Mouse (Mus musculus): ENCODE results near the gene Pfkl. TPM values are rescaled to one million over a fixed set of nuclear protein-coding genes. Genes with fewer than 3 reads are reported as not detected.
"Not testable (repeated sequence)": the region's sequence is repeated elsewhere in the genome, so short reads cannot be mapped to it uniquely, and the experiment has no call there.

Gene Pfkl
- polyA plus RNA-seq, 1 experiment from 2014 or later: 161 TPM

DNA sequence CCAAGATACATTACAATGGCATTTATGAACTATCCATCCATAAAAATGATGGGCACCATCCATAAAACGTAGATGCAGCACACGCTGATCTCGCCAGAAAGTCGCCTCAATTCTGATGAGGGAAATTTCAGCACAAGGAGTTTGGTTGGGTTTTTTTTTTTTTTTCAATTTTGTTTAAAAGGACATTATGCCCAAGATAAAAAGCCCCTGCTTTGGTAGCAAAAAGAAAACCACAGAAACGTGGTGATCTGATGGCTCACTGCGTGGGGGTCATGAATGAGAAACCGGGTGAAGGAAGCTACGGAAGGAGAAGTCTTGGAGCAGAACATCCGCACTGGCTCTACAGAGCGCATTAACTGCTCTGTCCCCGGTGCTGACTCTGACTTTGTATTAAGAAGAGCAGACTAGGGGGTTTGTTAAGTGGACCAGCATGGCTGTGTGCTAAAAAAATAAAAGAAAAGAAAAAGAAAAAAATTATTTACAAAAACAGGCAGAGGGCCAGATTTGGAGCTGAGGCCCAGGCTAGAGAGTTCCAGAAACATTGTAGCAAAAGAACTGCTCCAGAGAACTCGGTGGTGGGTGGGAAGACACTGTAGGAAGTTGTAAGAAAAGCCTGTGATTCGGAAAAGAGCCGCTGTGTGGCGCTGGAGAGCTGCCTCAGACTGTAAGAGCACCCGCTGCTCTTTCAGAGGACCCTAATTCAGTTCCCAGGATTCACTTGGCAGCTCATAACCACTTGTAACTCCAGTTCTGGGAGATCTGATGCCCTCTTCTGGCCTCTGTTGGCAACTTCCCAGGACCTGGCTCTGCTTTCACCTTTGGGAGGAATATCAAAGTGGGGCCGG, 38.0 kb downstream of the Pfkl start:
- no peaks in the 10 kb centered on the region for H3K9me3 ChIP-seq (ENCODE audit: control insufficient read depth, low read depth, low read length)
- WGBS: 59% methylated on average over 17 of the region's 17 CpGs
- H3K4me3 ChIP-seq (ENCODE audit: low read depth, low read length): no peak overlapping the region
- no peak overlapping the region for H3K27ac ChIP-seq (ENCODE audit: low read length)
- 0 out of 2 replicates have a peak, but pooled peaks cover 10% of the 10 kb centered on the region for H3K27me3 ChIP-seq (ENCODE audit: control insufficient read depth, insufficient read depth, low read length)
- no peak for ATAC-seq (ENCODE audit: insufficient number of reproducible peaks, insufficient read depth, low FRiP score, low read depth)
- H3K9ac ChIP-seq (replicated peaks; ENCODE audit: low read depth, low read length): no peak overlapping the region
- peaks cover 12% of the 10 kb centered on the region for H3K4me1 ChIP-seq (ENCODE audit: control insufficient read depth, insufficient read depth, low read length)
- H3K4me2 ChIP-seq (replicated peaks; ENCODE audit: low read depth, low read length): no peak overlapping the region
- H3K36me3 ChIP-seq (ENCODE audit: control insufficient read depth, insufficient read depth, low read length): no peaks in the 10 kb centered on the region

DNA sequence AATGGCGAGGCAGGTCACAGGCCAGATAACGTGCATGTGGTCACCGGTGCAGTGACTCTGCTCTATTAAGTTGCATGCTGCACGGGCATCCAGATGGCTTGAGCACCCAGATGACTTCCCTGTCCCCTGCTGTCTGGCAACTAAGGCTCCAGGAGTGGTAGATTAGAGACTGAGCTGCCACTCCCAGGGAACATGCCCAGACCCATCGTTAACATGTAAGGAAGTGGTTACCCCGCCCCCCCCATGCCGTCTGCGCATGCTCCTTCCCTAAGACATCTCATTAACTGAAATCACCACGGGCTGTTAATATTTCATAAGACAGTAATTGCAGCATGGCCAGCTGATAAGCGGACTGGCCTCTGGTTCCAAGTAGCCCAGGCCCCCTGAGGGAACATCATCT, 38.7 kb downstream of the Pfkl start:
- no peak overlapping the region for H3K9ac ChIP-seq (replicated peaks; ENCODE audit: low read depth, low read length)
- 76% methylated on average over 10 of the region's 10 CpGs for WGBS
- H3K4me2 ChIP-seq (replicated peaks; ENCODE audit: low read depth, low read length): no peak overlapping the region
- no peaks in the 10 kb centered on the region for H3K9me3 ChIP-seq (ENCODE audit: control insufficient read depth, low read depth, low read length)
- no peaks in the 10 kb centered on the region for H3K36me3 ChIP-seq (ENCODE audit: control insufficient read depth, insufficient read depth, low read length)
- no peak overlapping the region for H3K4me3 ChIP-seq (ENCODE audit: low read depth, low read length)
- 0 out of 2 replicates have a peak, but pooled peaks cover 10% of the 10 kb centered on the region for H3K27me3 ChIP-seq (ENCODE audit: control insufficient read depth, insufficient read depth, low read length)
- peaks cover 12% of the 10 kb centered on the region; the same call in 1 of the 2 replicates for H3K4me1 ChIP-seq (ENCODE audit: control insufficient read depth, insufficient read depth, low read length)
- no peak for ATAC-seq (ENCODE audit: insufficient number of reproducible peaks, insufficient read depth, low FRiP score, low read depth)
- H3K27ac ChIP-seq (ENCODE audit: low read length): no peak overlapping the region

DNA sequence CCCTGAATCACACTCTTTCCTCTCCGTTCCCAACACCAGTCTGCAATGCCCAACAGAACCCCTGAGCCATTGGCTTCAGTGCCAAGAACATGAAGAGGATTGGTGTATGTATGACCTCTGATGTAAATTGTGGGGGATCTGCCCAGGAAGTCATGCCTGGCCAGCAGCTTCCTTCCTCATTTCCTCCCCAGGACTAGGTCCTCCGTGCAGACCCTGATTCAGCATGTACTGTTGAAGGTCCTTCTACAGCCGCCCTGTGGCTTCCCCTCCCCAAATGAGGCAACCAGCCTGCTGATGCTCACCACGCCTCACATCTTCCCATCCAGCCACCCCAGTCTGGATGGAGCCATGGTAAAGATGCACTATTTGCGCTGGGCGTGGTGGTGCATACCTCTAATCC, 39.4 kb downstream of the Pfkl start, which contains the start of gene Trpm2:
Trpm2 (minus strand) TSS at position 83 of the 400 bp plus-strand sequence.
- Histone ChIP-seq H3K9ac (replicated peaks; ENCODE audit: low read depth, low read length) (no peak within 1 kb of the TSS), H3K4me3 (ENCODE audit: low read depth, low read length) (peak within 1 kb of the TSS; percentile 21; the same call in 1 of the 2 replicates), H3K27ac (ENCODE audit: low read length) (no peak within 1 kb of the TSS), H3K36me3 (ENCODE audit: control insufficient read depth, insufficient read depth, low read length) (no peaks in the 10 kb centered on the region), H3K4me1 (ENCODE audit: control insufficient read depth, insufficient read depth, low read length) (peaks cover 12% of the 10 kb centered on the region; the same call in 1 of the 2 replicates), H3K9me3 (ENCODE audit: control insufficient read depth, low read depth, low read length) (no peaks in the 10 kb centered on the region), H3K27me3 (ENCODE audit: control insufficient read depth, insufficient read depth, low read length) (0 out of 2 replicates have a peak, but pooled peaks cover 10% of the 10 kb centered on the region), H3K4me2 (replicated peaks; ENCODE audit: low read depth, low read length) (peak within 1 kb of the TSS; percentile 52)
- ATAC-seq (ENCODE audit: insufficient number of reproducible peaks, insufficient read depth, low FRiP score, low read depth): no peak
- WGBS: 81% methylated on average over 6 of the region's 6 CpGs

DNA sequence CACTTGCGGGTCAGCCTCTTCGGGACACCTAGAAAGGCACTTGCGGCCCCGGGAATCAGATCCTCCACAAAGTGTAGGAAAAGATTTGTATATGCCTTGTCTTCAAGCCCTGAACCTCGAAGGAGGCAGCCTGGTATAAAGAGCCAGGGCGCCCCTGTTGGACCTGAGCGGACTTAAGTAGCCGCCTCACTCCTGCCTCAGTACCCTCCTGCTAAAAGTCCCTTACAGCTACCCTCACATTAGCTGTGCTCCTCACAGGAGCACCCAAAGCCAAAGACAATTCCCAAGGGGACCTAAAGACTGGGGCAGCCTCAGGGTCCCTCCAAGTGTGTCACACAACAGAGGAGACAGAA, 39.9 kb downstream of the Pfkl start:
- H3K4me2 ChIP-seq (replicated peaks; ENCODE audit: low read depth, low read length): peak overlapping the region; percentile 52
- no peaks in the 10 kb centered on the region for H3K36me3 ChIP-seq (ENCODE audit: control insufficient read depth, insufficient read depth, low read length)
- no peak overlapping the region for H3K4me3 ChIP-seq (ENCODE audit: low read depth, low read length)
- 0 out of 2 replicates have a peak, but pooled peaks cover 10% of the 10 kb centered on the region for H3K27me3 ChIP-seq (ENCODE audit: control insufficient read depth, insufficient read depth, low read length)
- ATAC-seq (ENCODE audit: insufficient number of reproducible peaks, insufficient read depth, low FRiP score, low read depth): no peak
- WGBS: 17% methylated on average over 8 of the region's 8 CpGs
- H3K9ac ChIP-seq (replicated peaks; ENCODE audit: low read depth, low read length): no peak overlapping the region
- H3K4me1 ChIP-seq (ENCODE audit: control insufficient read depth, insufficient read depth, low read length): peaks cover 10% of the 10 kb centered on the region; the same call in 1 of the 2 replicates
- no peak overlapping the region for H3K27ac ChIP-seq (ENCODE audit: low read length)
- H3K9me3 ChIP-seq (ENCODE audit: control insufficient read depth, low read depth, low read length): no peaks in the 10 kb centered on the region

DNA sequence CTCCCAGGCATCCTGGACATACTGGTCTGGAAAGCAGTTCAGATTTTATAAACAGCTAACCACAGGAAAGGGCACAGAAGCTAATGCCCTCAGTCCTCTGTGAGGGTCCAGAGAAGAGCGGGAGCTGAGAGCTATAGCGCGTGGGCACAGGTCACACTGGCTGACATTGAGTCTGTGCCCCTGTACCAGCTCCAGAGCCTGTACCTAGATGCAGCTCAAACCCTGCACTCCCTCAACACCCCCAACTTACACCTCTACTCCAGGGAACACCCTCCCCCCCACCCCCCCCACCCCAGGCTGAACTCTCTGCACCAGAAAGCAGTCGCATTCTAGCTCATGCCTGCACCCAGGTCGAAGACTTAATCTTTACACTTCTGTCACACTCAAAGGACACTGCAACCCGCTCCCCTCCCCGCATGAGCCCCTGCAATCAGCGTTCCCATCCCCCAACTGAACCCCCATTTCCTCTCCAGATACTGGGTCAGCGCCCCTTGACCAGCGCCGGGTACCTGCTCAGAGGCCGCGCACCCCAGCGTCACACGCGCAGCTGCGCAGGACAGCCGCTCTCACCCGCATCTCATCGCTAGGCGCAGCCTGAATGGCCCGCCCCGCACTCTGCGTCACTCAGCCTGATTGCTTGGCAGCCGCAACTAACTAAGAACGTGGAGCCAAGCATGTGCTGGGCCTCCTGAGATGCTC, 40.5 kb downstream of the Pfkl start:
- Histone ChIP-seq H3K4me2 (replicated peaks; ENCODE audit: low read depth, low read length) (peak overlapping the region; percentile 52), H3K36me3 (ENCODE audit: control insufficient read depth, insufficient read depth, low read length) (no peaks in the 10 kb centered on the region), H3K4me3 (ENCODE audit: low read depth, low read length) (peak overlapping the region; percentile 21; the same call in 1 of the 2 replicates), H3K4me1 (ENCODE audit: control insufficient read depth, insufficient read depth, low read length) (0 out of 2 replicates have a peak, but pooled peaks cover 7% of the 10 kb centered on the region), H3K27me3 (ENCODE audit: control insufficient read depth, insufficient read depth, low read length) (0 out of 2 replicates have a peak, but pooled peaks cover 10% of the 10 kb centered on the region), H3K27ac (ENCODE audit: low read length) (no peak overlapping the region), H3K9ac (replicated peaks; ENCODE audit: low read depth, low read length) (no peak overlapping the region), H3K9me3 (ENCODE audit: control insufficient read depth, low read depth, low read length) (no peaks in the 10 kb centered on the region)
- ATAC-seq (ENCODE audit: insufficient number of reproducible peaks, insufficient read depth, low FRiP score, low read depth): peak; percentile 54; the same call in 1 of the 2 replicates
- WGBS: 6% methylated on average over 26 of the region's 26 CpGs

DNA sequence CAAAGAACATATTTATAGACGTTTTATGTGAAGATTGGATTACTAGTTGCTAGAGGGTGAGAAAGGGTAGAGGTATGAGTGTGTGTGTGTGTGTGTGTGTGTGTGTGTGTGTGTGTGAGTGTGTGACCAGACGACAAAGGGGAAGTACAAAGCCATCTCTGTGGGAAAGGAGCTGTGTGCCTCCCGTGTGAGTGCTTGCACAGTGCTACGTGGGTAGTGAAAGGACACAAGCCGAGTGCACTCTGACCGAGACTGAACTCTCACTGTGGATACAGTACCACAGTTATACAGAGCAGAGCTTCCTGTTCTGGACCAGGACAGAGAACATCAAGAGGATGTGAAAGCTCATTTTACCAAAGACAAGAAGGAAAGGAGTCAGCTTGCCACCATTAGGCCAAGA, 45.9 kb downstream of the Pfkl start:
- Histone ChIP-seq H3K9ac (replicated peaks; ENCODE audit: low read depth, low read length) (no peak overlapping the region), H3K27me3 (ENCODE audit: control insufficient read depth, insufficient read depth, low read length) (0 out of 2 replicates have a peak, but pooled peaks cover 3% of the 10 kb centered on the region), H3K4me3 (ENCODE audit: low read depth, low read length) (no peak overlapping the region), H3K36me3 (ENCODE audit: control insufficient read depth, insufficient read depth, low read length) (no peaks in the 10 kb centered on the region), H3K9me3 (ENCODE audit: control insufficient read depth, low read depth, low read length) (no peaks in the 10 kb centered on the region), H3K27ac (ENCODE audit: low read length) (no peak overlapping the region), H3K4me1 (ENCODE audit: control insufficient read depth, insufficient read depth, low read length) (0 out of 2 replicates have a peak, but pooled peaks cover under 1% of the 10 kb centered on the region), H3K4me2 (replicated peaks; ENCODE audit: low read depth, low read length) (no peak overlapping the region)
- ATAC-seq (ENCODE audit: insufficient number of reproducible peaks, insufficient read depth, low FRiP score, low read depth): no peak
- 81% methylated on average over 6 of the region's 6 CpGs for WGBS

DNA sequence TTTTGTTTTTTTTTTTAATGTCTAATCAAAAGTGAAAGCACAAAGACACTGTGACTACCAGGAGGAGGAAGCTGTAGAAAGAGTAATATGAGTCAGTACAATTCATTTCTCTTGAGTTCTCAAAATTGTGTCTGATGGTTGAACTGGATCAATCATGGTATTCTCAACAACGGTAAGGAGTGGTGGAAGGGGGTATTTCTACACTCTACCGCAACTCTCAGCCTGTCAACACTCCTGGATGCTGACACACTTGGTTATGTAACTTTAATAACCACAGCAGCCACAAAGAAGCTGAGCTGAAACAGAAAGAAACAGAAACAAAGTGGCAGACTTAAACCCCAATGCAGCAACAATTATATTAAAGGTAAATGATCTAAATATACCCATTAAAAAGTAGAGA, 47.2 kb downstream of the Pfkl start:
- no peak overlapping the region for H3K4me2 ChIP-seq (replicated peaks; ENCODE audit: low read depth, low read length)
- H3K27ac ChIP-seq (ENCODE audit: low read length): no peak overlapping the region
- no peak for ATAC-seq (ENCODE audit: insufficient number of reproducible peaks, insufficient read depth, low FRiP score, low read depth)
- no peaks in the 10 kb centered on the region for H3K27me3 ChIP-seq (ENCODE audit: control insufficient read depth, insufficient read depth, low read length)
- H3K9me3 ChIP-seq (ENCODE audit: control insufficient read depth, low read depth, low read length): no peaks in the 10 kb centered on the region
- H3K36me3 ChIP-seq (ENCODE audit: control insufficient read depth, insufficient read depth, low read length): no peaks in the 10 kb centered on the region
- no peaks in the 10 kb centered on the region for H3K4me1 ChIP-seq (ENCODE audit: control insufficient read depth, insufficient read depth, low read length)
- H3K4me3 ChIP-seq (ENCODE audit: low read depth, low read length): no peak overlapping the region
- H3K9ac ChIP-seq (replicated peaks; ENCODE audit: low read depth, low read length): no peak overlapping the region
- WGBS: 74% methylated on average over 2 of the region's 2 CpGs

DNA sequence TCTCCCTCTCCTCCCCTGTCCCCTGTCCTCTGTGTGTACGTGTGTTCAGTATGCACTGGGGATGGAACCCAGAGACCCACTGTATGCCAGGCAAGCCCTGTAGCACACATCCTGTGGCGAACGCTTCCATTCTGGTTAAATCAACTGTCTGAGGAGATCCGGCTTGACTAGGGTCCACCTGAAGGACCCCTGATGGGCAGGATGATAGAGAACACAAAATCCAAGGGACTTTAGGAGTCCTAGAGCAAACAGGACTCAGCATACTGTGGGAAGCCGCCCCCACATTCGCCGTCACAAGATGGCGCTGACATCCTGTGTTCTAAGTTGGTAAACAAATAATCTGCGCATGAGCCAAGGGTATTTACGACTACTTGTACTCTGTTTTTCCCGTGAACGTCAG, 59.4 kb downstream of the Pfkl start:
- H3K9me3 ChIP-seq (ENCODE audit: control insufficient read depth, low read depth, low read length); H3K27me3 ChIP-seq (ENCODE audit: control insufficient read depth, insufficient read depth, low read length); H3K27ac ChIP-seq (ENCODE audit: low read length); H3K4me2 ChIP-seq (replicated peaks; ENCODE audit: low read depth, low read length); H3K9ac ChIP-seq (replicated peaks; ENCODE audit: low read depth, low read length); ATAC-seq (ENCODE audit: insufficient number of reproducible peaks, insufficient read depth, low FRiP score, low read depth); H3K4me3 ChIP-seq (ENCODE audit: low read depth, low read length); H3K4me1 ChIP-seq (ENCODE audit: control insufficient read depth, insufficient read depth, low read length); H3K36me3 ChIP-seq (ENCODE audit: control insufficient read depth, insufficient read depth, low read length): not testable (repeated sequence)
- WGBS: 92% methylated on average over 8 of the region's 12 CpGs

Measured in stomach, embryonic 14.5 days (tissue).